Mouse (Mus musculus): ENCODE measurements around the gene Erbb3.
"Not testable (repeated sequence)": the region's sequence is repeated elsewhere in the genome, so short reads cannot be mapped to it uniquely, and the experiment has no call there.

Gene Erbb3

DNA sequence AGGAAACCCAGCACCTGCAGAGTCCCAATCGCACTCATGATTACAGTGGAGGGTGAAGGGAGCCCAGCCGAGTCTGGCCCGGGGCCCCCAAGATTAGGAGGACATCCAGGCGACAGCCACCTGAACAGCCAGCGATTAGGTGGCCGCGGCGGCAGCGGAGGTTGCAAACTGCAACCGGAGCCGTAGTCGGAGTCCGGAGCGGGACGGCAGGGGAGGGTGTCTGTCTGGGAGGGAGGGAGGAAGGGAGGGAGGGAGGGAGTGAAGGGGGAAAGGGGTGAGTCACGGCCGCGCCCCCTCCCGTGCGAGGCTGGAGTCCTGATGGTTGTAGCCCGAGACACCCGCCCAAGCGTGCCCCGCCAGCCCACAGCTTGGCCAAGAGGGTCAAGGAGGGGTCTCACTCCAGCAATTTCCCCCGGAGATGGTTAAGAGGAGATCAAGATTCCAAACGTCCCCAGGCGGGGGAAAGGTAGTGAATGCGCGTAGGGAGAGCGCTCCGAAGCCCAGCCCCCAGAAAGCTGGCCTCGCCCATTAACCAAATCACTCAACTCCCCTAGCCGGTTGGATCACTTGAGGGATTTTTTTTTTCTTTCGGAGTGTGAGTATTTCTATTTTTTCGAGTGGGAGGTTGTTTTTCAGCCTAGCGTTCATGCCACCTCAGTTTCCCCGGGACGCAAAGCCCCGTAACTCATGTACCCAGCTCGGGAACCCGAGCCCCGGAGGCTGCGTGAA lies at the start of gene Erbb3:
TSS of gene Erbb3 (minus strand) at position 189 of the 729 bp plus-strand sequence.
- peak; percentile 9 for DNase-seq

DNA sequence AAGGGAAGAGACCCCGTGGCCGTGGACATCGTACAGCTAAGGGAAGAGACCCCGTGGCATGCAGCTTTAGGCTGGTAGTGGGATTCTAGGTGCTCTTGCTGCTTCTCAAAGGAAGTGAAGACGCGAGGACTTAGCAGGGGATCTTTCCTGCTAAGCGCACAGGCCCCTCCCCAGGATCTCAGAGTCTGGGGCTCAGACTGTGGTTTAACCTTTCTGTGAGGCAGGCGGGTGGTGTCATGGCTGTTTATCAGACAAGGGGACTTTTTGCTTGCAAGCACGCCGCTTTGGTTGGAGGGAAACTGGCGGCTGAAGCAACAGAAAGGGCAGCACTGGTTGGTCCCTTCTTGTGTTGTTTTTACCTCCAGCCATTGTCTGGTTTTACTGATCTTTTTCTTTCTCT lies 47.6 kb upstream of the Erbb3 start:
- no peak for DNase-seq

DNA sequence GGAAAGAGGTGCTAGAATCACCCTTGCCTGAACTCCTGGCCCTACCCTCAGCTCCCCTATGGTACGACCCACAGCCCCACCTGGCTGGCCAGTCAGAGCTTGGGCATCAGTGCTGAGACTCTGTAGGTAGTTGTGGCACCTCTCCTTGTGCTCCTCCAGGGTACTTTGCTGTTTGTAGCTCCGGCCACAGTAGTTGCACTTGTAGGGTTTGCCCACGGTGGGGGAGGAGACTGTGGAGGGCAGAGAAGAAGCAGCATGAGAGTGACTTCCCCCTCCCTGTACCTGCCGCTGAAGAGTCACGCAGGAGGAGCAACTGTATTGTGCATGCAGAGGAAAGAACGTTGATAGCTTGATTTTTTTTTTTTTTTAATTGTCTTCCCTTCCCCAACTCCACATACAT lies 47.1 kb upstream of the Erbb3 start:
- DNase-seq: no peak

DNA sequence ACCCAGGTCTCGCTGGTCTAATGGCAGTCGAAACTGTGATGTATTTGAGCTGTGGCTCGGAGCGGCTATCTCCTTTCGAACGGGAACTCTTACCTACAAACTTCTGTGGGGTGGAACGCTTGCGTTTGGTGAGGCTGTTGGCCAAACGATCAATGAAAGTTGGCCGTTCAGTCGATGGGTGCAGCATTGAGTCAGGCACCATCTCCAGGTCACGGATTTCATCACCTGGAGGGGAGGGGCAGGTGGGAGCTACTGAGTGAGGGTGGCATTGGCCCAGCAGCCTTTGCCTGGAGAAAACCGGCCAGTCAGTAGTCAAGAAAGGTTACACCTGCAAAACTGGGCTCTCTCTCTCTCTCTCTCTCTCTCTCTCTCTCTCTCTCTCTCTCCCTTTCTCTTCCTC lies 46.2 kb upstream of the Erbb3 start:
- DNase-seq: no peak

DNA sequence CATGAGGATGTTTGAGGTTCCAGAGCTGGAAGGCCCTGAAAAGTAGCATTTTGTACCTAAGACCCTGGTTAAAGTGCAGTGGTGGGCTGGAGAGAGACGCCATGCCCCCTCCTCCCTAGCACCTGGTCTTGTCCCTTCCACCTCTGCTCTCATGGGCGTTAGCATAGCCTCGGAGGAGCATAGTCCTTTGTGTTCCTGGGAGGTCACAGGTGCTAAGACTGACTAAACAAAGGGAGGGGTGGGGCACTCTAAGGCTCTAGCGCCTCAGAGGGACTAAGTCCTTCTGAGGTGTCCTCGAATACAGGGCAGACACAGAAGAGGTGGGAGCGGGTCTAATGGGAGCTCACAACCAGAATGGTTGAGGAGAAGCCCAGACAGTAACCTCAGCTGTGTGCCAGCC lies 42.1 kb upstream of the Erbb3 start:
- no peak for DNase-seq

DNA sequence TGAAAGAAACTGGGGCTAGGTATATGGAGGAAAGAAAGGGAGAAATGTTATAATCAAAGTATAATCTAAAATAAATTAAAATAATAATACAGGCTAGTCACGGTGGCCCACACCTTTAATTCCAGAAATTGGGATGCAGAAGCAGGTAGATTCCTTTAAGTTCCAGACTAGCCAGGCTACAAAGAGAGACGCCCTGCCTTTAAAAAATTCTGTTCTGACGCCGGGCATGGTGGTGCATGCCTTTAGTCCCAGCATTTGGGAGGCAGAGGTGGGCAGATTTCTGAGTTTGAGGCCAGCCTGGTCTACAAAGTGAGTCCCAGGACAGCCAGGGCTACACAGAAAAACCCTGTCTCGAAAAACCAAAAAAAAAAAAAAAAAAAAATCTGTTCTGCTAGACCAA lies 40.9 kb upstream of the Erbb3 start:
- DNase-seq: not testable (repeated sequence)

DNA sequence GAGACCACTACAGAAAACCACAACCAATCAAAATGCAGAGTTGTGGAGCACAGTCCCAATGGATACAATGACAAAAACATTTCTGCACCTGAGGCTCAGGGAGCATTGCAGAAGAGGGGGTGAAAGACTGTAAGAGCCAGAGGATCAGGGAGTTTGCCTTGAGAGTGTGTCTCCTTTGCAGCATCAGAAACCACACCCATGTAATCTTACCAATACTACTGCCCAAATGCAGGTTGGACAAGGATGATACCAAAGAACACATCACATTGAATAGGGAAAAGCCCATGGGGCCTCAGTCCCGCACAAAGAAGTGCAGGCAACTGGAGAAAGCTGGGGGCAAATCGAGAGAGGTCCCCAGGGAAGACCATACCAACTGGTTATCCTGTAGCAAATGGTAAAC lies 40.3 kb upstream of the Erbb3 start:
- DNase-seq: no peak

DNA sequence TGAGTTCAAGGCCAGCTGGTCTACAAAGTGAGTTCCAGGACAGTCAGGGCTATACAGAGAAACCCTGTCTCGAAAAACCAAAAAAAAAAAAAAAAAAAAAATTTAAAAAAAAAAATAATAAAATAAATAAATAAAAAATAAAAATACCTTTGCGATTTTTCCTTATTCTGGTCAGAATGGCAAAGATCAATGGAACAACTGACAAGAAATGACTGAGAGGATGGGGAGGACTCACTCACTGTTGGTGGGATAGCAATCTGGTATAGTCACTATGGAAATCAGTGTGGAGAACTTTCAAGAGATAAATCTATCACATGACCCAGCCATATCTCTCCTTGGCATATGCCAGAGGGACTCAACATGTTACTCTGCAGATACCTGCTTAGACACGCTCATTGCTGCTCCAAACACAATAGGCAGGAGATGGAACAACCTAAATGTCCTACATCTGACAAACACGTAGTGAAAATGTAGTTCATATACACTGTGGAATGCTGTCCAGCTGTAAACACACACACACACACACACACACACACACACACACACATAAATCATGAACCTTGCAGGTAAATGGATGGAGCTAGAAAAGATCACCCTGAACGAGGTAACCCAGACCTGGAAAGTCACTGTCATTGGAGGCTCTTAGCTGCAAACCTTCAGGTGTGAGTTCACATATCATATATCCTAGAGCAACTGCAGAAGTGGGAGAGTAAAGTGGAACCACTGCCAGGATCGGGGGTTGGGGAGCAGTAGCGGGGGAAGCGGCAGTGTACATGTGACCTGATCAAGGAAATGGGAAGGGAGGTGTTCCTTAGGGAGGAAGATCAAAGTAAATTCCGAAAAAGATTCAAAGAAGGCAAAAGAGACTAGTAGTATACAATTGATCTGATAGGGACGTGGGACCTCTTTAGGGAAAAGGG lies 38.2 kb upstream of the Erbb3 start:
- DNase-seq: no peak

DNA sequence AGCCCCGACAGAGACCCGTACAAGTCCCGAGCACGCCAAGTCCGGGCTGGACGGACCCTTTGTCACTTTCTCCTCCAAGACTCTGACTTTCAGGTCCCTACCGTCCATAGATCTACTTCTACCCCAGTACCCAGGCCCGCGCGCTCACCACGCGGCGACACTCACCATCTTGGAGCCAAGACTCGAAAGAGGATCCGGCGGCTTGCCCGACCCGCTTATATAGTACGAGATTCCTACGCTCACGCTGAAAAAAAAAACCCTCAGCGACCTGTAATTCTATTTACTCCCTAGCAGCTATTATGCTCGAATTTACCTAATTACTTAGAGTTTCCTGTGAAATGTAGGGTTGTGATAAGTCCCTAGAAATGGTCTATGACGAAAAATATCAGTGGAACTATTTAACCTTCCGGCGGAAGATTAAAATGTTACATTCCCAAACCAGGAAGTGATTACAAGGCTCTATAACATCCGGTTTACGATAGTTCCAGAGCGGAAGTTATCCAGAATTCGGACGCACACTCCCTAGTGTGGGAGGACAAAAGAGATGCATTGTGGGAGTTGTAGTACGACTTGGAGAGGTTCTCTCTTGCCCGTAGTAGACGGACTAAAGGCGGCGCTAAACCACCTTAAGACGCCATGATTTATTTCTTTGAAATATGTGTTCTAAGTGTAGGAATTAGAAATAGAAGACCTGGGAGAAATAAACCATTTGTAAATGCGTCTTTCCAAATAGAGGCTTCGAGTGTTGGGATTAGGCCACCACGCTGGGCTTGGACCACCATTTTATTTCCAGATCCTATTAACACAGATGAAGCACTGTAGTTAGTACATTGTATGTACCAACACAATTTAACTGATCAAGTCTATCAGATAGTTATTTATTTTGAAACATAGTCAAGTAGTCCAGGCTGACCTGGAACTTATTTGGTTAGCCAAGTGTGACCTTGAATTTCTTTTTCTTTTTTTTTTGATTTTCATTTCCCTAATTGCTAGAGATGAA lies 37.2 kb upstream of the Erbb3 start, which contains the start of gene Rps26:
TSS of gene Rps26 (minus strand) at position 437 of the 1,000 bp plus-strand sequence.
- DNase-seq: peak; percentile 83

DNA sequence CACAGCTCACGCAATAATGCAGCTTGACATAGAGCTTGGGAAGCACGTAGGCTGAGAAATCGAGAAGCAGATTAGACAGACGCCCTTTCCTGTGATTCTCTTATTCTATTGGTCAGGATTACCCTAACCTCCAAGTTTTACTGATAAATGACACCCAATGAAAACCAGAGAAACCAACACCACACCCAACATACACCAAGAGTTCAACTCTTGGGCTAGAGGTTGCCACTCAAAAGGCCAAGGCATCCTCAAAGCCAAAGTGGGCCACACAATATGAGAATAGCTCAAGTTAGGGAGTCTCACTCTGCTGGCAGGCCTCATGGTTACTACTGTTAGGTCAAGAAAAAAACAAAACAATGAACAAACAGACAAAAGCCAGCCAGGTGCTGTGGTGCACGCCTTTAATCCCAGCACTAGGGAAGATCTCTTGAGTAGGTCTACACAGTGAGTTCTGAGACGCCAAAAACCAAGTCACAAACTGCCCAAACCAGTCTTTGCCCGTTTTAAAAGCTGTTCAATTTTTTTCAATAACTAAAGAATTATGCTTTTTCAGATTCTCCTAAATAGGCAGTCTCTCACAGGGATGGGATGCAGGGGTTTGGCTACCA lies 35.9 kb upstream of the Erbb3 start:
- DNase-seq: no peak

DNA sequence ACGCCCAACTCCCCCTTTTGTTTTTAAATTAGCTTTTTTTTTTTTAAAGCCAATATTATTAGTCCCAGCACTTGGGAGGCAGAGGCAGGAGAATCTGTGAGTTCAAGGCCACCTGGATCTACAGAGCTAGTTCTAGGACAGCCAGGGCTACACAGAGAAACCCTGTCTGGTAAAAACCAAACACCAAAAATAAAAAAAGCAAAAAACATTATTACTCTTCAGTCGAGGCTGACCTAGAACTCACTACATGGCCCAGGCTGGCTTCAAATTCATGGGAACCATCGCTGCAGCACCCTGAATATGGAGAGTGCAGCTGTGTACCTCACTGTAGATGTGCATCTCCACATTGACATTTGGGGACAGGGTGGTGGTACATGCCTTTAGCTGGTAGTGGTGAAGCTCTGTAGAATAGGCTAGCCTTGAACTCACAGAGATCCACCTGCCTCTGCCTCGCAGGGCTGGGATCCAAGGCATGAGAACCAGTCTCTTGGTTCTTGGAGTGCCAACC lies 33.7 kb upstream of the Erbb3 start:
- not testable (repeated sequence) for DNase-seq

DNA sequence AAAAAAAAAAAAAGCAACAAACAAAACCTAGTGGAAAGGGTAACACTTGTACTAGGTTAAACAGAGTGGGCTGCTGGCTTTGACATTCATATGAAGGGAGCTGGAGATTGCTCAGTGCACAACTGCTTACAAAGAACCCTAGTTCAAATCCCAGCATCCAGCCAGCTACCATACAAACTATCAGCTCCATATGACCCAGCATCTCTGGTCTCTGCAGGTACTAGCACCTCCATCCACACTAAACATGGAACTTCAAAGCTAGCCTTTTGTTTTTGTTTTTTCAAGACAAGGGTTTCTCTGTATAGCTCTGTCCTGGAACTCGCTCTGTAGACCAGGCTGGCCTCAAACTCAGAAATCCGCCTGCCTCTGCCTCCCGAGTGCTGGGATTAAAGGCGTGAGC lies 33.2 kb upstream of the Erbb3 start:
- DNase-seq: no peak

DNA sequence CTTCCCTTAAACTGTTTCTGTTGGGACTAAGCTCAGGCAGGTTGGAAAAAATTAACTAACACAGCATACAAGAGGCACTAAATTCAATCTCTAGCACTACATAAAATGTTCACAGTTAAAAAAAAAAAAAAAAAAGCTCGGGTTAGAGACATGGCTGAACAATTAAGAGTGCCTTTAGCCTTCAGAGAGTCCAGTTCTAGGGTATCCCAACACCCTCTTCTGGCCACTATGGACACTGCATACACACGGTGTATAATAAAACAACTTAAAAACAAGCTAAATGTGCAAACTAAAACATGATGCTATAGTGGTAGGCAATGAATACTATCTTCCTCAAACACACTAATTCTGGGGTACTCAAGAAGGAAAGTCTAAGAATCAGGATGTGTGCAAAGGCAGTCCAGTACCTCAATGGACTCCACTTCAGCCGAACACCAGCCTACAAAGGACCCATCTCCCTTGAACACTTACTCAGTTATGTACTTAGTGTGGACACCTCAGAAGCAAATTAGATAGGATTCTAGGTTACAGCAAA lies 32.6 kb upstream of the Erbb3 start:
- no peak for DNase-seq

DNA sequence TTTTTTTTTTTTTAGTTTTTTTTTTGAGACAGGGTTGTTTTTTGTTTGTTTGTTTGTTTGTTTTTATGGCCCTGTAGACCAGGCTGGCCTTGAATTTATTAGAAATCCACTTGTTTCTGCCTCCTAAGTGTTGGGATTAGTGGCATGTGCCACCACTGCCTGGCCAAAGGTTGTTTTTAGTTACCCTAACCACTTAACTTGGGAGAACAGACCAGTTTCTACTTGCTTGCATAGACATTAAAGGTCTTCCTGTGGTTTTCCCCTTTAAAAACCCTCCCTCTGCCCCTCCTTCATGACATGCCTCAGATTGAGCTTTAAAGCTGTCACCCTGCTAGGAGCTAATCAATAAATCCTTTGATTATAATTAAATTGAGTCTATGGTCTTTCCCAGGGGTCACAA lies 30.8 kb upstream of the Erbb3 start:
- no peak for DNase-seq

DNA sequence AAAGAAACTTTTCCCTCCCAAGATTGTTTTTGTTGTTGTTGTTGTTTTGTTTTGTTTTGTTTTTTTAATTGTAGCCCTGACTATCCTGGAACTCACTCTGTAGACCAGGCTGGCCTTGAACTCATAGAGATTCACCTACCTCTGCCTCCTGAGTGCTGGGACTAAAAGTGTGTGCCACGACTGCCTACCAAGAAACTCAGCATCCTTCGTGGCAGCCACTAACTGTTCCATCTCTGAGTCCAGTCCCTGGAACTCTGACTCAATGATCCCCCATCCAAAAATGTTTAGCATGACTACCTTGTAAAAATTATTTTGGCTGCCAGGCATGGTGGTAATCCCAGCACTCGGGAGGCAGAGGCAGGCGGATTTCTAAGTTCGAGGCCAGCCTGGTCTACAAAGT lies 29.7 kb upstream of the Erbb3 start:
- DNase-seq: not testable (repeated sequence)

DNA sequence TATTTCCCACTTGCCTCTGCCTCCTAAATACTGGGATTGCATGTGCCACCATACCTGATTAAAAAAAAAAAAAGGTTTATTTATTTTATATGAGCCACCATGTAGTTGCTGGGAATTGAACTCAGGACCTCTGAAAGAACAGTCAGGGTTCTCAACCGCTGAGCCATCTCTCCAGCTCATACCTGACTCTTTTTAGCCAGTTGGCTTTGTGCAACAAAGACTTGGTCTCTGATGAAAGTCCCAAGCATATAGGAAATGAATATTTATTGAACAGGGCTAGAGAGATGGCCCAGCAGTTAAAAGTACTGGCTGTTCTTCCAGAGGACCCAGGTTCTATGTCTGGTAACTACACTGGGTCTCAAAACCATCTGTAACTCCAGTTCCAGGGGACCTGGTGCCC lies 29.1 kb upstream of the Erbb3 start:
- no peak for DNase-seq

DNA sequence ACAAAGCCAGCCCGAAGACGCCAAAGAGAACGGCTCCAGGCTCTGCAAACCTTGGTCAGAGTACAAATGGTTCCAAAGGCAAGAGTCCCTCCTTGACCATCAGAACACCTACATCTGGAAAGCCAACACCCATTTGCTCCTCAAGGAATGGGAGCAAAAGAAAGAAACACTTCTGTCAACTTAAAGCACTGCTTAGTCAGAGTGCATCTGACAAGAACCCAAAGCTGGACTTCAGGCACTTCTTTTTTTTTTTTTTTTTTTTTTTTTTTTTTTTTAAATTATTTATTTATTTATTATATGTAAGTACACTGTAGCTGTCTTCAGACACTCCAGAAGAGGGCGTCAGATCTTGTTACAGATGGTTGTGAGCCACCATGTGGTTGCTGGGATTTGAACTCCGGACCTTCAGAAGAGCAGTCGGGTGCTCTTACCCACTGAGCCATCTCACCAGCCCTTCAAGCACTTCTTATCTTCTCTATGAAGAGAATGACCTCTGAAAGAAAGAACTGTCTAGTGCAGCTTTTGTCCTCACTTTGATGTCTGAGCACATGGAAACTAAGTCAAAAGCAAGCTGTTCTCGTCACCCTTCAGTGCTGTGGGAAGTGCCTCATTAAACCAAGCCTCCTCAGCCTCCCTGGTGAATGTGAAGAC lies 26.5 kb upstream of the Erbb3 start:
- not testable (repeated sequence) for DNase-seq

DNA sequence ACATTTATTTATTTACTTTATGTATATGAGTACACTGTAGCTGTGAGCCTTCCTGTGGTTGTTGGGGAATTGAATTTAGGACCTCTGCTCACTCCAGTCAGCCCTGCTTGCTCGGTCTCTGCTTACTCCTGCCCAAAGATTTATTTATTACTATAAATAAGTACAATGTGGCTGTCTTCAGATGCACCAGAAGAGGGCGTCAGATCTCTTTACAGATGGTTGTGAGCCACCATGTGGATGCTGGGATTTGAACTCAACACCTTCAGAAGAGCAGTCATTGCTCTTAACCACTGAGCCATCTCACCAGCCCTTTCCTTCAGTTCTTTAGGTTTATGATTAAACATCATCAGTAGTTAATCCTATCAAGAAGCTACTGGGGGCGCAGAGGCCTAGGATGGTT lies 25.5 kb upstream of the Erbb3 start:
- DNase-seq: no peak

DNA sequence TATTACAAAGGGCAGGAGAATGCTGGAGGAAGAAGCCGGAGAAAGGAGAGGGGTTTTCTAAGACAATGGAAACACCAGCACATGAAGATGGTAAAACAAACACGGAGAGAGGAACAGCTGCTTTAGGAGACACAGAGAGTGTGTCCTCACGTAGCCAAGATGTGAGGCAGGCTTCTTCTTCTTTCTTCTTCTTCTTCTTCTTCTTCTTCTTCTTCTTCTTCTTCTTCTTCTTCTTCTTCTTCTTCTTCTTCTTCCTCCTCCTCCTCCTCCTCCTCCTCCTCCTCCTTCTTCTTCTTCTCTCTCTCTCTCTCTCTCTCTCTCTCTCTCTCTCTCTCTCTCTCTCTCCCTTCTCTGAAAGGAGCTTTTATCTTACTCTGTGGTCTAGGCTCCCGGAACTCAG lies 24.4 kb upstream of the Erbb3 start:
- DNase-seq: not testable (repeated sequence)

DNA sequence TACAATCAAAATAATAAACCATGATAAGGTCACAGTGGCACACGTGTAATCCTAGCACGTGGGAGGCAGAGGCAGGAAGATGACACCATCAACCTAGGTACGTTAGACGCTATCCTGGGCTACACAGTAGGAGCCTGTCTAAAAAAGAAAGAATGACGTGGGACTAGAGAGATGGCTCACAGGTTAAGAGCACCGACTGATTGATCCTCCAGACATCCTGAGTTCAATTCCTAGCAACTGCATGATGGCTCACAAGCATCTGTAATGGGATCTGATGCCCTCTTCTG lies 23.6 kb upstream of the Erbb3 start:
- DNase-seq: no peak

DNA sequence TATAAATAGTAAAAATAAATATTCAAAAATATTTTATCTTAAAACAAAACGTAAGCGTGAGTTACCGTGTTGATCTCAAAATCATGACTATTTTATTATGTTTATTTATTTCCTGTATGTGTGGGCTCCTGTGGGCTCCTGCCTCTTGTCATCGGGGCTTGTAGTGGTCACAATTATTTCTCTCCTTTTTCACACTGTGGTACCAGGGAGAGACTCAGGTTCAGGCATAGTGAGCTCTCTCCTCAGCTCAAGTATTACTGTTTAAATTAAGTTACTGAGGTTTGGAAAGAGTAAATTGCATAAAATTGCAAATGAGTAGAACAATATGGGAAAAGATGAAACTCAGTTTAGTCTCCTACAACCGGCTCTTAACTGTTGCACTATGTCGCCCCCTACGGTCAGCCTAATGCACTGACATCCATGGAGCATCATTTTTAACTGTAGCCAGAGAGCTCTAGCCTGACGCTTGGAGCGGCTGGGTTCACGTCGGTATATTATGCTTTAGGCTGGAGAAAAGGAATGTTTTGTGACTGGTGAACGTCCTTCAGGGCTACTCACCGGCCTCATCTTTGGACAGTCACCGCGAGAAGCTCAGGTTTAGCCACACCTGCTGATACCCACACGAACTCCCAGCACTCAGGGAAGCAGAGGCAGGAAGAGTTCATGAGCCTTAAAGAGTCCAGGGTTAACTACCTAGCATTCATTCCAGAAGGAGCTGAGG lies 23.1 kb upstream of the Erbb3 start:
- peak; percentile 70 for DNase-seq

Data from right cerebral cortex, postnatal 25 days (tissue).